Mouse (Mus musculus): ENCODE measurements around the gene Vwa1.
"Not testable (repeated sequence)": the region's sequence is repeated elsewhere in the genome, so short reads cannot be mapped to it uniquely, and the experiment has no call there.

The Vwa1 gene

GRCm38 (mm10) chr4:155746036-155746548 lies 28.4 kb downstream of the Vwa1 start:
- in situ Hi-C loops (cut with MboI) = no loop called here

GRCm38 (mm10) chr4:155745136-155745535 lies 29.4 kb downstream of the Vwa1 start:
- in situ Hi-C loops (cut with MboI) = no loop called here

- in situ Hi-C loops (cut with MboI) = no loop called here
These were observed 30.0 kb downstream of the Vwa1 start for GRCm38 (mm10) chr4:155744474-155744873.

GRCm38 (mm10) chr4:155742684-155743083 lies 31.8 kb downstream of the Vwa1 start:
- in situ Hi-C loops (cut with MboI) = no loop called here

- in situ Hi-C loops (cut with MboI) = not testable (repeated sequence)
These were observed 33.8 kb downstream of the Vwa1 start for GRCm38 (mm10) chr4:155740681-155741080.

GRCm38 (mm10) chr4:155739741-155740636 lies 34.5 kb downstream of the Vwa1 start:
- in situ Hi-C loops (cut with MboI) = no loop called here

GRCm38 (mm10) chr4:155739152-155739551 lies 35.3 kb downstream of the Vwa1 start:
- in situ Hi-C loops (cut with MboI) = no loop called here

GRCm38 (mm10) chr4:155738262-155738661 lies 36.2 kb downstream of the Vwa1 start:
- in situ Hi-C loops (cut with MboI) = no loop called here

- in situ Hi-C loops (cut with MboI) = no loop called here
These were observed 38.1 kb downstream of the Vwa1 start for GRCm38 (mm10) chr4:155736421-155736820.

- in situ Hi-C loops (cut with MboI) = no loop called here
These were observed 38.7 kb downstream of the Vwa1 start for GRCm38 (mm10) chr4:155735788-155736187.

- in situ Hi-C loops (cut with MboI) = loop anchor here (5.0 kb wide), 1 partner anchor 32 kb away; no protein-coding TSS in a partner anchor
These were observed 39.4 kb downstream of the Vwa1 start for GRCm38 (mm10) chr4:155734951-155735702.

- in situ Hi-C loops (cut with MboI) = loop anchor here (5.0 kb wide), 1 partner anchor 33 kb away; no protein-coding TSS in a partner anchor
These were observed 40.1 kb downstream of the Vwa1 start, which contains the start of gene Tmem240 for GRCm38 (mm10) chr4:155734350-155734941. TSS of gene Tmem240 (plus strand) at chr4:155734800.

GRCm38 (mm10) chr4:155733267-155733666 lies 41.2 kb downstream of the Vwa1 start:
- in situ Hi-C loops (cut with MboI) = loop anchor here (5.0 kb wide), 1 partner anchor 34 kb away; no protein-coding TSS in a partner anchor

- in situ Hi-C loops (cut with MboI) = no loop called here
These were observed 46.5 kb downstream of the Vwa1 start for GRCm38 (mm10) chr4:155727993-155728392.

- in situ Hi-C loops (cut with MboI) = no loop called here
These were observed 52.8 kb downstream of the Vwa1 start for GRCm38 (mm10) chr4:155721668-155722083.

All from mature B cell (primary cell).